Mouse (Mus musculus) limb, embryonic 11.5 days (tissue): ENCODE data around the gene Gpbar1. TPM values are rescaled to one million over a fixed set of nuclear protein-coding genes. Genes with fewer than 3 reads are reported as not detected.

Source experiments
- ATAC-seq: fragments of 200-750 bp; cut with Nextera tagmentation; 2 replicates; pipeline ENCODE4 v1.8.0; 2017; ENCODE audit warnings: low read depth; ENCODE audit not compliant: insufficient number of reproducible peaks, low FRiP score, low TSS enrichment
- DNase-seq: peaks from one replicate; pipeline ENCODE4 v3.0.0-alpha.2; 2015; ENCODE audit warnings: low spot score
- H3K27ac ChIP-seq: fragments of 300-500 bp; sonication (generic); replicated peaks from 2 replicates; pipeline ENCODE4 v1.5.1; 2014; ENCODE audit warnings: low read depth, mild to moderate bottlenecking, low read length
- H3K27me3 ChIP-seq: fragments of 300-500 bp; sonication (generic); 2 replicates; pipeline ENCODE4 v1.6.1; 2014; ENCODE audit warnings: mild to moderate bottlenecking, low read length, mixed read lengths; ENCODE audit not compliant: control insufficient read depth, insufficient read depth
- H3K36me3 ChIP-seq: fragments of 300-500 bp; sonication (generic); 2 replicates; pipeline ENCODE4 v1.6.1; 2014; ENCODE audit warnings: mild to moderate bottlenecking, low read length, moderate library complexity, mixed read lengths; ENCODE audit not compliant: control insufficient read depth, insufficient read depth
- H3K4me1 ChIP-seq: fragments of 300-500 bp; sonication (generic); 2 replicates; pipeline ENCODE4 v1.6.1; 2014; ENCODE audit warnings: low read length, mixed read lengths; ENCODE audit not compliant: control insufficient read depth, insufficient read depth
- H3K4me2 ChIP-seq: fragments of 300-500 bp; sonication (generic); 2 replicates; pipeline ENCODE4 v1.6.1; 2014; ENCODE audit warnings: low read depth, mild to moderate bottlenecking, moderate library complexity; ENCODE audit not compliant: severe bottlenecking
- H3K4me3 ChIP-seq: fragments of 300-500 bp; sonication (generic); 2 replicates; pipeline ENCODE4 v1.5.1; 2014; ENCODE audit warnings: low read depth, low read length
- H3K9ac ChIP-seq: fragments of 300-500 bp; sonication (generic); 2 replicates; pipeline ENCODE4 v1.6.1; 2014; ENCODE audit warnings: mild to moderate bottlenecking, low read length
- H3K9me3 ChIP-seq: fragments of 300-500 bp; sonication (generic); 2 replicates; pipeline ENCODE4 v1.6.1; 2016; ENCODE audit warnings: low read length; ENCODE audit not compliant: control insufficient read depth
- WGBS: fragments of 180-500 bp; shearing (Covaris S2); extraction: QIAGEN DNeasy Blood & Tissue Kit; methylation state at CpG from one replicate; pipeline ENCODE4 v1.1.7; 2014; 5-methylcytosine and 5-hydroxymethylcytosine counted together
- polyA plus RNA-seq: library from polyadenylated mRNA; unstranded; fragments of >200 nt; fragmentation: Nextera tagmentation; extraction: Ambion mirVana; gene quantifications from 2 replicates; pipeline ENCODE4 v1.2.1, GENCODE M21; 2014

The Gpbar1 gene
- polyA plus RNA-seq, 1 experiment from 2014 or later, result 0.51 TPM

DNA sequence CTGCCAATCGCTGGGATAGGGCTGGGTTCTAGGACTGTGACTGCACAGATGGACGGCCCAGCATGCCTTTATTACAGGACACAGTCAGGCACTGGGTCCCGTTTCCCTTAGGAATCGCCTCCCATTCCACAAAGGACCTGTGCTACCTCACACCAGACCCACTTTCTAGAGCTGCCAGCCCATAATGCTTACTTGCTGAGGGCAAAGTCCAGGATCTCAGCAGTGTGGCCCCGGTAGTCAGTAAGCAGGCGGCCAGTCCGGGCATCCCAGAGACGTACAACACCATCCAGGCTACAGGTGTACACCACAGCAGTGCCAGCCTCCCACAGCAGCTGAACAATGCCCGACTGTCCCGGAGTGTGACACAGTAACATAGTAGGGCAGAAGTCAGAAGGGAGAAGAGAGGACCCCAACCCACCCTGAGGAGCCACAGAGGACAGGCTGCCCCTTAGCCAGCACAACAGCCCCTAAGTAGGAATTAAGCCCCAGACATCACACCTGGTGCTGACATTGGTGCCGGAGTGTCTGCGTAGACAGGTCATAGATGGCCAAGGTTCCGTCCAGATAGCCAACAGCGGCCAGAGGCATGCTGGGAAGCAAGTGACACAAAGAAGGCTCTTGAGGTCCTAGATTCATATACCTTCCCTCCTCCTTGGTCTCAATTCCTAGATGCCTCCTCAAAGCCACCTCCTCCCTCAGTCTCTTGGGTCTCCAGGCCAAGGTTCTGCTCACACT lies 2.4 kb downstream of the Gpbar1 start:
- Histone ChIP-seq H3K4me1 (peaks cover 9% of the 10 kb centered on the region), H3K27ac (no peak overlapping the region), H3K36me3 (peaks cover 24% of the 10 kb centered on the region), H3K27me3 (no peaks in the 10 kb centered on the region), H3K9ac (no peak overlapping the region), H3K9me3 (no peaks in the 10 kb centered on the region), H3K4me3 (no peak overlapping the region), H3K4me2 (no peak overlapping the region)
- ATAC-seq, result no peak
- no peak for DNase-seq
- WGBS, result 91% methylated on average over 14 of the region's 14 CpGs

DNA sequence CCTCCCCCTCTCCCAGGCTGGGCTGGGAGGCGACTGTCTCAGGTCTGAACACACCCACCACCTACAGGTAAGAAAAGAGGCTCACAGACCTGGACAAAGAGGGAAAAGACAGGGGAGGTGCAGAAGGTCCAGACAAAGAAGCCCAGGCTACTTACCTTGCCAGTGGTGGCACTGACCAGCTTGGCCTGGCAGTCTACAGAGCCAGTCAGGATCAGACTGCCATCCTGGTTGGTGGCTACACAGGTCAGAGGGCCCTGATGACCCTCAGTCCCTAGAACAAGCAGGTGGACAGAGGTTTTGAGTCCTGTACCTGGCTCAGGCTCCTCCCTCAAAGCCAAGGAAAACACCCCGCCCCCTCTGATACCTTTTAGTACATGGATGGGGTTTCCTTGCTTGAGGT lies 3.0 kb downstream of the Gpbar1 start:
- 95% methylated on average over 2 of the region's 2 CpGs for WGBS
- ATAC-seq (no peak), DNase-seq (no peak)
- Histone ChIP-seq H3K9ac (no peak overlapping the region), H3K4me2 (no peak overlapping the region), H3K4me1 (peaks cover 12% of the 10 kb centered on the region), H3K9me3 (no peaks in the 10 kb centered on the region), H3K4me3 (no peak overlapping the region), H3K27ac (no peak overlapping the region), H3K27me3 (no peaks in the 10 kb centered on the region), H3K36me3 (peaks cover 24% of the 10 kb centered on the region)

DNA sequence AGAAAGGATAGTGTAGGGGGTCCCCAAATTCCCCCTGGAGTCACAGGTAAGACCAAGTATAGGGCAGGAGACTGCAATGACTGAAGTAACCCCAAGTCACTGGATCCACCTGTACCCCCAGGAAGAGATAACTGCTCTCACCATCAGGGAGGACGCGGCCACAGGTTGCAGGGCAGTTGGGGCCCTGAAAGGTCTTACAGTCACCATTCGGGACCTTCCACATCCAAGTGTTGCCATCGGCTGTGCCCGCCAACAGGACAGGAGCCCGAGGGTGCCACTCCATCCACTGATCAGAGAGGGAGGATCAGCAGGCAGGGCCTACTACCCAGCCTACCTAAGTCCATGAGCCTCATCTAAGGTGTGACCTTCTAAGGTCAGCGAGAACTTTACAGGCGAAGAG lies 3.5 kb downstream of the Gpbar1 start:
- Histone ChIP-seq H3K4me2 (no peak overlapping the region), H3K9ac (no peak overlapping the region), H3K27ac (no peak overlapping the region), H3K9me3 (no peaks in the 10 kb centered on the region), H3K36me3 (peaks cover 24% of the 10 kb centered on the region), H3K27me3 (no peaks in the 10 kb centered on the region), H3K4me3 (no peak overlapping the region), H3K4me1 (peaks cover 12% of the 10 kb centered on the region)
- ATAC-seq, result no peak
- 95% methylated on average over 8 of the region's 8 CpGs for WGBS
- DNase-seq, result no peak

DNA sequence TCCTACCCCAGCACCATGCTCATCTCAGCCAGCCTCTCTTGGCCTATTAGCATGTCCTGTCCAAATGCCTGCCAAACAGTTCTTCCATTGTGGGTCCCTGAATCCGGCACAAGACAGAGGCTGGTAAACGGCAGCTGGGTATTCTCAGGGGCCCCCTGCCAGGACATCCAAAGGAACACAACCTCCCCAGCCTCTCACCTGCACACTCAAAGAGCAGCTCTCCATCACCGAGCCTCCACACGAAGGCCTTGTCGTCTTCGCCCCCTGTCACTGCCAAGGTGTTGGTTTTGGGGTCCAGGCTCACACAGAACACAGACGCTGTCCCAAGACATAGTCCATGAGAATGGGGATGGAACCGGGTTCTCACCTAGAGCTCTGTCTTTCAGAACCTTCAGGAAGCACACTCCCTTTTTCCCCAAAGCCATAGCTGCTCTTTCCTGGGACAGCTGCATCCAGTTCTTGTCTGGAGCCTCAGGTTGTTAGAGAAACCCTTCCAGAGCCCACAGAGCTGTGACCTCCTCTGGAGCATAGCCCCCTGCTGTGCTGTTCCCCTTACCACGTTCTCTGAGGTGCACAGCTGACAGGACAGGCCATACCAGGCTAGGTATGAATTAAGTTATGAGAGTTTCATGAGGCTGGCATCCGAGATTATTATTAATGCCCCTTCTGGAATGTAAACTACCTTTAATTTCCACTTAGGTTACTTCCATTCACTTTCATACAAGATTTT lies 4.7 kb downstream of the Gpbar1 start:
- H3K27ac ChIP-seq, result no peak overlapping the region
- H3K36me3 ChIP-seq, result peaks cover 24% of the 10 kb centered on the region
- WGBS, result 91% methylated on average over 10 of the region's 10 CpGs
- DNase-seq (no peak), ATAC-seq (no peak)
- no peak overlapping the region for H3K4me2 ChIP-seq
- no peaks in the 10 kb centered on the region for H3K9me3 ChIP-seq
- H3K27me3 ChIP-seq, result no peaks in the 10 kb centered on the region
- H3K9ac ChIP-seq, result no peak overlapping the region
- peaks cover 12% of the 10 kb centered on the region for H3K4me1 ChIP-seq
- H3K4me3 ChIP-seq, result no peak overlapping the region; the same call in 1 of the 2 replicates

DNA sequence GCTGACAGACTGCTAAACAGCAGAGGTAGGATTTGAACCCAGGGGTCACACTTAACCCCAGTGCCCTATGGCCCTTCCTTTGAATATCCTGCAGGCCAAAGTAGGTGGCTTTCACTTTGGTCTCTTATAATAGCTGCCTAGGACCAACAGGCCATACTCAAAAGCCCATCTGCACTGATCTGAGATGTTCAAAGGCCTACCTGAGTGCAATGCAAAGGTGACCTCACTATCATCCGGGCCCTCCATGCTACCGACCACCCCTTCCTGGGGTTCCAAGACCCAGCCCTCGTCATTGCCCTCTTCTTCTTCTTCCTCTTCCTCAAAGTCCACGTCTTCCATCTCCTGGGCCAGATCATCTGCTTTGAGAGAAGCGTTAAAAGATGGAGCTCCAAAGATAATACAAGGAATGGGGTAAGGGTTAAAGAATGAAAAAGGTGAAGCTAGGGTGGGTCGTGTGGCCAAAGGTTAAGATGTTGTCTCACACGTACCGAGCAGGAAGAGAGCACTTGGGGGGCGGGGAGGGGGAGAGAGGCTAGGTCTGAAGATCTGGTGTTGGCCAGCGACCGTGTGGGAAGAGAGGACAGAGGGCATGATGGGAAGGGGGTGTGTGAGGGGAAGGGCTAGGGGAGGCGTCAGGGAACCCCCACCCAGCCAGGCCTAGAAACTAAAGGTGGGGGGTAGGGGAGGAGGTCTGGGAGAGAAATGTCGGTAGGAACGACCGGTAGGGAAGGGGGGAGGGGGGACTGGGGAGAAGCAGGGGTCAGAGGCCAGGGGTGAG lies 5.5 kb downstream of the Gpbar1 start:
- Histone ChIP-seq H3K36me3 (peaks cover 28% of the 10 kb centered on the region), H3K9ac (peak overlapping the region; percentile 49), H3K4me3 (peak overlapping the region; percentile 67), H3K27ac (no peak overlapping the region), H3K4me1 (peaks cover 12% of the 10 kb centered on the region), H3K27me3 (no peaks in the 10 kb centered on the region), H3K4me2 (peak overlapping the region; percentile 80), H3K9me3 (no peaks in the 10 kb centered on the region)
- 11% methylated on average over 15 of the region's 15 CpGs for WGBS
- DNase-seq (no peak), ATAC-seq (peak; percentile 24)

DNA sequence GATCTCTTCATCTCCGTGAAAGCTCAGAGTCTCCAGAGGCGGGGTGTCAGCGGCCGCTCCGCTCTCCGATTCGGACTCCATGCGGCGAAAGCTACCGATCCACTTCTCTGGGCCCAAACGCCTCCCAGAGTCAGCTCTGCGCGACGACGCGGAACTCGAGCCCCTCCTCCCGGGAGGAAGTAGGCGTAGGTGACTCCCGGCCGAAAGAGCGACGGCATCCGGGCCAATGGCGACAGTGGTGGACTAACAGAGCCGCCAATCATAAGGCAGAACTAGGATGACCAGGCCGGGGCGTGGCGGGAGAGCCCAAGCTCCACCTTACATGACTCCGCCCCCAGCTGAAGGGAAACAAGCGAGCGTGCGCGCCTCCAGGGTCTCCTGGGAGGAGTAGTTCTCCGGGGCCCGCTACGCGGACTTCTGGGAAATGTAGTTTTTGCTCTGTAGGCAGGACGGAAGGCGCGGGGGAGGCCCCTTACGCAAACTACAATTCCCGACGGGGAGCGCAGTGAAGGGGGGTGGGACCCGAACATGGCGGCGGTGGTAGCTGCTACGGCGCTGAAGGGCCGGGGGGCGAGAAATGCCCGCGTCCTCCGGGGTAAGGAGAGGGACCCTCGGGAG lies 6.3 kb downstream of the Gpbar1 start, which contains the start of the genes Aamp and Pnkd:
Gene Aamp (minus strand): TSS at position 196 of the 618 bp plus-strand sequence.
Gene Pnkd (plus strand): TSS at position 388 of the 618 bp plus-strand sequence.
- Histone ChIP-seq H3K27ac (no peak within 1 kb of the TSS), H3K27me3 (no peaks in the 10 kb centered on the region), H3K4me1 (peaks cover 12% of the 10 kb centered on the region), H3K4me3 (peak within 1 kb of the TSS; percentile 67), H3K4me2 (peak within 1 kb of the TSS; percentile 80), H3K9me3 (no peaks in the 10 kb centered on the region), H3K36me3 (peaks cover 27% of the 10 kb centered on the region), H3K9ac (peak within 1 kb of the TSS; percentile 68)
- DNase-seq (peak; percentile 100), ATAC-seq (peak; percentile 97)
- under 1% methylated on average over 54 of the region's 56 CpGs for WGBS

DNA sequence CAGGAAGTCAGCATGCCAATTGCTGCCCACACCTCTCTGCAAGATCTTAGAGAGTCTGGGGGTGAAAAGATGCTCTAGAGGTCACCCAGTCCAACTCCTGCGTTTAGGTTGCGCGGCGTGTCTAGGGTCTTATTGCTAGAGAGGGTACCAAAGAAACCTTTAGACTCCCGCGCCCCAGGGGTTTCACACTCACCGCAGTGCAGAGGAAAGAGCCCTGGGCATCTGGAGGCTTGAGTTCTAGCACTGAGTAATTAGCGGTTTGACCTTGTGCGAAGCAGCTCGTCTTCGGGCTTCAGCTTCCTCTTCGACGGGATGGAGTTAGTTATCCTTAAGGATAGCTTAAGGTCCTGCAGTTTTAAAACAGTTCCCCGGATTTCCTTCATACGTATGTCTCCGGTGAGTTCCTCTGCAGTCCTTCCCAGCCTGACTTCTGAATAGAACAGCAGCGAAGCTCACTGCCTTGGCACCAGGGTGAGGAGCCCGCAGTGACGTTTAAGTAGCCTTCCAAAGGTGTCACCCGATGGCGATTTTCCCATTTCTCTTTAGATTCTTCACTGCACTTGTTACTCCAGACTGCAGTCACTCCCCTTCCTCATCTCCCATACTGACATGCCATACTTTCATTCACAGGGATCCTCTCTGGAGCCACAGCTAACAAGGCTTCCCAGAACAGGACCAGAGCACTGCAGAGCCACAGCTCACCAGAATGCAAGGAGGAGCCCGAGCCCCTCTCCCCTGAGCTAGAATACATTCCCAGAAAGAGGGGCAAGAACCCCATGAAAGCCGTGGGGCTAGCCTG lies 7.1 kb downstream of the Gpbar1 start:
- Histone ChIP-seq H3K9ac (peak overlapping the region; percentile 68), H3K4me1 (peaks cover 12% of the 10 kb centered on the region), H3K36me3 (peaks cover 20% of the 10 kb centered on the region), H3K27ac (no peak overlapping the region), H3K9me3 (no peaks in the 10 kb centered on the region), H3K4me3 (peak overlapping the region; percentile 67), H3K27me3 (no peaks in the 10 kb centered on the region), H3K4me2 (peak overlapping the region; percentile 74)
- 5% methylated on average over 23 of the region's 23 CpGs for WGBS
- DNase-seq, result no peak
- no peak for ATAC-seq
